Mouse (Mus musculus) lung, postnatal 0 days (tissue): ENCODE results near the gene Sipa1l3.

Experiments used
- CTCF ChIP-seq: IDR thresholded peaks from 2 replicates; pipeline ENCODE4 v1.5.1; 2016; ENCODE audit warnings: antibody characterized with exemption, mild to moderate bottlenecking
- EP300 ChIP-seq: IDR thresholded peaks from 2 replicates; pipeline ENCODE4 v1.6.1; 2016; ENCODE audit warnings: antibody characterized with exemption, mild to moderate bottlenecking, control low read depth

GRCm38 (mm10) chr7:29306619-29307018 is 211.8 kb downstream of the Sipa1l3 start:
- TF ChIP-seq EP300: no peak
- peak; percentile 57 for TF ChIP-seq CTCF
